Mouse (Mus musculus) liver, adult 2 months (tissue): ENCODE results near the gene Pphln1.

Experiments used
- CTCF ChIP-seq: fragments of 200-500 bp; IDR thresholded peaks from 2 replicates; pipeline ENCODE4 v1.5.1; 2011; ENCODE audit warnings: low read depth, low read length, control low read depth
- POLR2A ChIP-seq: fragments of 200-500 bp; IDR thresholded peaks from 2 replicates; pipeline ENCODE4 v1.6.1; 2011; ENCODE audit warnings: low read length, control low read depth; ENCODE audit not compliant: insufficient read depth; ENCODE audit errors: extremely low read depth

DNA sequence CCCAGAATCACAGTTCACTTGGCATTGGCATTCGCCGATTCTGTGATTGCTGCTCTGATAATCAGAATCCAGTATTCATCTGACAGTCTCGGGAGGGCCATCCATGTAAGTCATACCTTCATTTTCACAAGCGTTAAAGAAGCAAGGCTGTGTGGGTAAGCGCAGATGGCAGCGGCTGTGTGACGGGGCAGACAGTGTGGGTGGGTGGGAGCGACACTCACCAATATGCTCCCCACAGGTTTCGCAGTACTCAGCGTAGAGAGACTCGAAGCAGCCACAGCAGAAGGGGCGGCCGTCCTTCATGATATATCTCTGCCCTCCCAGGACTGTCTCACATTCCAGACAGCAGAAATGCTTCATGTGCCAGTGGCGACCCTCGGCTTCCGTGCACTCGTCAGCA, 106.7 kb downstream of the Pphln1 start:
- no peak for TF ChIP-seq CTCF
- TF ChIP-seq POLR2A: no peak
